Mouse (Mus musculus) heart, embryonic 13.5 days (tissue): ENCODE measurements at regions not wholly inside any gene's neighbourhood (a gene's known extent, or its start where the extent isn't known, plus 50 kb on each side); places are given as distances from the start of the nearest gene placed in this dataset.

Source experiments
- ATAC-seq: fragments of 200-750 bp; cut with Nextera tagmentation; 2 replicates; pipeline ENCODE4 v1.8.0; 2017; ENCODE audit warnings: moderate TSS enrichment; ENCODE audit not compliant: insufficient number of reproducible peaks, low FRiP score, low TSS enrichment; ENCODE audit errors: extremely low read depth
- H3K27ac ChIP-seq: fragments of 300-500 bp; sonication (generic); replicated peaks from 2 replicates; pipeline ENCODE4 v1.5.1; 2015; ENCODE audit warnings: moderate library complexity, mild to moderate bottlenecking, inconsistent platforms
- H3K27me3 ChIP-seq: fragments of 300-500 bp; sonication (generic); replicated peaks from 2 replicates; pipeline ENCODE4 v1.6.1; 2015; ENCODE audit warnings: mild to moderate bottlenecking, inconsistent platforms
- H3K36me3 ChIP-seq: fragments of 300-500 bp; sonication (generic); 2 replicates; pipeline ENCODE4 v1.6.1; 2015; ENCODE audit warnings: mild to moderate bottlenecking, inconsistent platforms
- H3K4me1 ChIP-seq: fragments of 300-500 bp; sonication (generic); 2 replicates; pipeline ENCODE4 v1.6.1; 2015; ENCODE audit warnings: inconsistent platforms
- H3K4me2 ChIP-seq: fragments of 300-500 bp; sonication (generic); 2 replicates; pipeline ENCODE4 v1.6.1; 2015; ENCODE audit warnings: inconsistent platforms, mild to moderate bottlenecking, moderate library complexity
- H3K4me3 ChIP-seq: fragments of 300-500 bp; sonication (generic); 2 replicates; pipeline ENCODE4 v1.5.1; 2015; ENCODE audit warnings: moderate library complexity, mild to moderate bottlenecking, inconsistent platforms
- H3K9ac ChIP-seq: fragments of 300-500 bp; sonication (generic); 2 replicates; pipeline ENCODE4 v1.6.1; 2015; ENCODE audit warnings: inconsistent platforms, mild to moderate bottlenecking, moderate library complexity
- H3K9me3 ChIP-seq: fragments of 300-500 bp; sonication (generic); 2 replicates; pipeline ENCODE4 v1.6.1; 2016; ENCODE audit warnings: inconsistent platforms
- WGBS: fragments of 180-500 bp; shearing (Covaris S2); methylation state at CpG from one replicate; pipeline ENCODE4 v1.1.7; 2015; ENCODE audit warnings: mixed read lengths; 5-methylcytosine and 5-hydroxymethylcytosine counted together

- Histone ChIP-seq H3K4me3 (no peak overlapping the region), H3K4me2 (no peak overlapping the region), H3K4me1 (no peaks in the 10 kb centered on the region), H3K9ac (no peak overlapping the region), H3K27me3 (no peaks in the 10 kb centered on the region), H3K9me3 (no peaks in the 10 kb centered on the region), H3K36me3 (no peaks in the 10 kb centered on the region), H3K27ac (no peak overlapping the region)
- WGBS: 58% methylated on average over 2 of the region's 2 CpGs
- no peak for ATAC-seq
These were observed 83.6 kb upstream of the Mbnl1 start for GRCm38 (mm10) chr3:60389032-60389431.

GRCm38 (mm10) chr3:60395299-60395698 is 77.3 kb upstream of the Mbnl1 start:
- Histone ChIP-seq H3K9me3 (no peaks in the 10 kb centered on the region), H3K4me3 (no peak overlapping the region), H3K36me3 (no peaks in the 10 kb centered on the region), H3K27me3 (no peaks in the 10 kb centered on the region), H3K9ac (no peak overlapping the region), H3K4me2 (no peak overlapping the region), H3K4me1 (no peaks in the 10 kb centered on the region), H3K27ac (no peak overlapping the region)
- ATAC-seq: no peak
- 52% methylated on average over 4 of the region's 4 CpGs for WGBS

GRCm38 (mm10) chr3:60396971-60397370 is 75.7 kb upstream of the Mbnl1 start:
- ATAC-seq: no peak
- H3K27me3 ChIP-seq: no peaks in the 10 kb centered on the region
- no peaks in the 10 kb centered on the region for H3K4me1 ChIP-seq
- H3K9me3 ChIP-seq: no peaks in the 10 kb centered on the region
- H3K4me2 ChIP-seq: no peak overlapping the region
- H3K27ac ChIP-seq: no peak overlapping the region
- no peak overlapping the region for H3K4me3 ChIP-seq
- no peak overlapping the region for H3K9ac ChIP-seq
- 80% methylated on average over 3 of the region's 3 CpGs for WGBS
- no peaks in the 10 kb centered on the region for H3K36me3 ChIP-seq

- Histone ChIP-seq H3K27ac (no peak overlapping the region), H3K4me3 (no peak overlapping the region), H3K4me2 (no peak overlapping the region), H3K9me3 (no peaks in the 10 kb centered on the region), H3K9ac (no peak overlapping the region), H3K27me3 (no peaks in the 10 kb centered on the region), H3K36me3 (no peaks in the 10 kb centered on the region), H3K4me1 (no peaks in the 10 kb centered on the region)
- no peak for ATAC-seq
These were observed 73.8 kb upstream of the Mbnl1 start for GRCm38 (mm10) chr3:60398796-60399195.

GRCm38 (mm10) chr3:60402251-60402830 is 70.3 kb upstream of the Mbnl1 start:
- Histone ChIP-seq H3K4me3 (no peak overlapping the region), H3K9me3 (no peaks in the 10 kb centered on the region), H3K4me2 (no peak overlapping the region), H3K36me3 (no peaks in the 10 kb centered on the region), H3K4me1 (no peaks in the 10 kb centered on the region), H3K9ac (no peak overlapping the region), H3K27ac (no peak overlapping the region), H3K27me3 (no peaks in the 10 kb centered on the region)
- 70% methylated on average over 5 of the region's 5 CpGs for WGBS
- ATAC-seq: no peak

GRCm38 (mm10) chr3:60407426-60407825 is 65.2 kb upstream of the Mbnl1 start:
- no peak overlapping the region for H3K27ac ChIP-seq
- WGBS: 86% methylated on average over 2 of the region's 2 CpGs

GRCm38 (mm10) chr3:60407906-60408305 is 64.7 kb upstream of the Mbnl1 start:
- H3K9ac ChIP-seq: no peak overlapping the region
- 61% methylated on average over 1 of the region's 1 CpGs for WGBS
- no peak overlapping the region for H3K27ac ChIP-seq
- no peak for ATAC-seq
- peaks cover 3% of the 10 kb centered on the region for H3K4me1 ChIP-seq
- H3K4me2 ChIP-seq: no peak overlapping the region
- no peaks in the 10 kb centered on the region for H3K9me3 ChIP-seq
- no peaks in the 10 kb centered on the region for H3K36me3 ChIP-seq
- no peaks in the 10 kb centered on the region for H3K27me3 ChIP-seq
- H3K4me3 ChIP-seq: no peak overlapping the region

More at GRCm38 (mm10) chr3:60407426-60407825, 65.2 kb upstream of the Mbnl1 start:
- no peak for ATAC-seq
- H3K4me1 ChIP-seq: peaks cover 3% of the 10 kb centered on the region
- H3K9ac ChIP-seq: no peak overlapping the region
- no peaks in the 10 kb centered on the region for H3K36me3 ChIP-seq
- H3K9me3 ChIP-seq: no peaks in the 10 kb centered on the region
- H3K4me2 ChIP-seq: no peak overlapping the region
- H3K4me3 ChIP-seq: no peak overlapping the region
- no peaks in the 10 kb centered on the region for H3K27me3 ChIP-seq

GRCm38 (mm10) chr3:60408553-60409282 is 63.9 kb upstream of the Mbnl1 start:
- Histone ChIP-seq H3K4me2 (peak overlapping the region; percentile 67), H3K9me3 (no peaks in the 10 kb centered on the region), H3K4me1 (peaks cover 3% of the 10 kb centered on the region), H3K27me3 (no peaks in the 10 kb centered on the region), H3K9ac (peak overlapping the region; percentile 72), H3K27ac (peak overlapping the region; percentile 83), H3K36me3 (no peaks in the 10 kb centered on the region), H3K4me3 (peak overlapping the region; percentile 52)
- 7% methylated on average over 7 of the region's 7 CpGs for WGBS
- no peak; the same call in 1 of the 2 replicates for ATAC-seq

GRCm38 (mm10) chr3:60409283-60409633 is 63.4 kb upstream of the Mbnl1 start:
- Histone ChIP-seq H3K4me3 (peak overlapping the region; percentile 52), H3K4me2 (peak overlapping the region; percentile 67), H3K9me3 (no peaks in the 10 kb centered on the region), H3K9ac (peak overlapping the region; percentile 72), H3K27me3 (no peaks in the 10 kb centered on the region), H3K36me3 (no peaks in the 10 kb centered on the region), H3K4me1 (peaks cover 3% of the 10 kb centered on the region), H3K27ac (peak overlapping the region; percentile 83)
- ATAC-seq: no peak

GRCm38 (mm10) chr3:60411746-60412145 is 60.9 kb upstream of the Mbnl1 start:
- no peak for ATAC-seq
- peaks cover 3% of the 10 kb centered on the region for H3K4me1 ChIP-seq
- H3K27ac ChIP-seq: no peak overlapping the region
- no peak overlapping the region for H3K9ac ChIP-seq
- no peaks in the 10 kb centered on the region for H3K9me3 ChIP-seq
- 53% methylated on average over 1 of the region's 1 CpGs for WGBS
- H3K27me3 ChIP-seq: no peaks in the 10 kb centered on the region
- H3K4me2 ChIP-seq: no peak overlapping the region
- no peaks in the 10 kb centered on the region for H3K36me3 ChIP-seq
- no peak overlapping the region for H3K4me3 ChIP-seq

- Histone ChIP-seq H3K4me2 (no peak overlapping the region), H3K9ac (no peak overlapping the region), H3K4me1 (peaks cover 3% of the 10 kb centered on the region), H3K27ac (no peak overlapping the region), H3K36me3 (no peaks in the 10 kb centered on the region), H3K9me3 (no peaks in the 10 kb centered on the region), H3K4me3 (no peak overlapping the region), H3K27me3 (no peaks in the 10 kb centered on the region)
- no peak for ATAC-seq
These were observed 60.4 kb upstream of the Mbnl1 start for GRCm38 (mm10) chr3:60412206-60412605.

GRCm38 (mm10) chr3:60413749-60414148 is 58.9 kb upstream of the Mbnl1 start:
- H3K36me3 ChIP-seq: no peaks in the 10 kb centered on the region
- no peak overlapping the region for H3K4me2 ChIP-seq
- no peak overlapping the region for H3K4me3 ChIP-seq
- H3K27me3 ChIP-seq: no peaks in the 10 kb centered on the region
- H3K4me1 ChIP-seq: peaks cover 3% of the 10 kb centered on the region; the same call in 1 of the 2 replicates
- no peak overlapping the region for H3K27ac ChIP-seq
- no peak for ATAC-seq
- 31% methylated on average over 3 of the region's 3 CpGs for WGBS
- no peaks in the 10 kb centered on the region for H3K9me3 ChIP-seq
- H3K9ac ChIP-seq: no peak overlapping the region
